15 mouse cellular contexts compared by ENCODE assay signal in genomic region chr1:131345422-131346419, GRCm38 (mm10).
DNase-seq lines count a peak whose midpoint lies in the region; ATAC-seq and TF ChIP-seq lines count a peak whose summit lies in the region.
"Had no signal": no experiment of that assay in that cellular context is flagged by ENCODE, and none has a peak within 500 bp of the region (broad histone marks: within the 10 kb centered on the region; RNA-seq: fewer than 3 reads in every experiment).

No protein-coding gene starts in this region.

- no peaks in the 10 kb centered on the region for H3K79me2 ChIP-seq in liver, adult 2 months (ENCODE audit: control insufficient read depth, insufficient read depth, low read length)

- H3K9me3 ChIP-seq in heart, embryonic 11.5 days (replicated peaks; ENCODE audit: control insufficient read depth, low read length), result no peaks in the 10 kb centered on the region
- H3K9me3 ChIP-seq: midbrain, embryonic 13.5 days; neural tube, embryonic 13.5 days had no signal

- no peaks in the 10 kb centered on the region for H3K27me3 ChIP-seq in liver, adult 2 months (ENCODE audit: control insufficient read depth, insufficient read depth, low read length)
- no peaks in the 10 kb centered on the region for H3K27me3 ChIP-seq in heart, embryonic 11.5 days (ENCODE audit: control insufficient read depth, insufficient read depth, low read length)
- H3K27me3 ChIP-seq: midbrain, embryonic 13.5 days; neural tube, embryonic 13.5 days had no signal

- WGBS in liver, adult 2 months, result 56% methylated on average over 5 of the region's 5 CpGs
- WGBS in heart, embryonic 11.5 days (ENCODE audit: insufficient replicate concordance), result 36% methylated on average over 5 of the region's 5 CpGs

- peak; percentile 18 for DNase-seq in liver, adult 2 months (ENCODE audit: extremely low read depth, low read depth, low spot score)
- DNase-seq in liver, result no peak
- DNase-seq in kidney, postnatal 25 days, result peak; percentile 26 to 47
- DNase-seq in skeletal muscle tissue, adult 2 months (ENCODE audit: low read depth, low spot score), result peak; percentile 22
- DNase-seq in MN1 (ENCODE audit: low spot score), result no peak
- no peak for DNase-seq in ovary, postnatal 14 days (ENCODE audit: low spot score)
- DNase-seq in right cerebral cortex, postnatal 36 days (ENCODE audit: low spot score in 2 of 2), result no peak
- DNase-seq: cerebellum, adult 9-11 months; right cerebral cortex, postnatal 14 days had no signal

- no peak for TF ChIP-seq POLR2A in liver, adult 2 months (IDR thresholded peaks at IDR 0.05; ENCODE audit: extremely low read depth, insufficient read depth, low read length)

- no peak overlapping the region for H3K4me3 ChIP-seq in liver, adult 2 months (ENCODE audit: insufficient read depth, low read depth, low read length)
- no peak overlapping the region for H3K4me3 ChIP-seq in heart, embryonic 11.5 days (ENCODE audit: low read depth, low read length)
- H3K4me3 ChIP-seq: midbrain, embryonic 13.5 days; neural tube, embryonic 13.5 days had no signal

- peaks cover 16% of the 10 kb centered on the region for H3K36me3 ChIP-seq in liver, adult 2 months (ENCODE audit: control insufficient read depth, insufficient read depth, low read length)
- H3K36me3 ChIP-seq in heart, embryonic 11.5 days (ENCODE audit: control insufficient read depth, insufficient read depth, low read length), result peaks cover 15% of the 10 kb centered on the region

- TF ChIP-seq CTCF in liver, adult 2 months (IDR thresholded peaks at IDR 0.05; ENCODE audit: low read depth, low read length), result no peak

- no peak overlapping the region for H3K4me2 ChIP-seq in heart, embryonic 11.5 days
- H3K4me2 ChIP-seq: liver, embryonic 11.5 days; midbrain, embryonic 13.5 days; neural tube, embryonic 13.5 days had no signal

- peak; percentile 63; the same call in 1 of the 2 replicates for ATAC-seq in heart, embryonic 11.5 days (replicated peaks; ENCODE audit: insufficient number of reproducible peaks, low FRiP score, low TSS enrichment)
- ATAC-seq: hindbrain, postnatal 0 days; midbrain, embryonic 13.5 days had no signal

- peak overlapping the region; percentile 13; the same call in 1 of the 2 replicates for H3K27ac ChIP-seq in liver, adult 2 months (replicated peaks; ENCODE audit: insufficient read depth, low read depth, low read length)
- H3K27ac ChIP-seq in heart, embryonic 11.5 days (ENCODE audit: low read depth, low read length), result peak overlapping the region; percentile 71
- H3K27ac ChIP-seq: hindbrain, postnatal 0 days; midbrain, embryonic 13.5 days; neural tube, embryonic 13.5 days; stomach, postnatal 0 days had no signal

- H3K9ac ChIP-seq in liver, adult 2 months (ENCODE audit: low read depth, low read length), result no peak overlapping the region
- no peak overlapping the region for H3K9ac ChIP-seq in heart, embryonic 11.5 days (ENCODE audit: low read depth, low read length)
- H3K9ac ChIP-seq: midbrain, embryonic 13.5 days; neural tube, embryonic 13.5 days had no signal

- H3K4me1 ChIP-seq in liver, adult 2 months (ENCODE audit: control insufficient read depth, insufficient read depth, low read length), result peaks cover 12% of the 10 kb centered on the region
- H3K4me1 ChIP-seq in heart, embryonic 11.5 days (ENCODE audit: control insufficient read depth, insufficient read depth, low read length), result peaks cover 18% of the 10 kb centered on the region
- H3K4me1 ChIP-seq: midbrain, embryonic 13.5 days; neural tube, embryonic 13.5 days had no signal

Comparison
In these comparisons a context has a peak if more than half of its experiments do, and no peak if none do; other contexts are left out.
1. DNase-seq: peak in liver, adult 2 months (single experiment), kidney, postnatal 25 days (2 of 2) and skeletal muscle tissue, adult 2 months (single experiment); none in liver (single experiment), MN1 (single experiment), ovary, postnatal 14 days (single experiment) and right cerebral cortex, postnatal 36 days (0 of 2).